Mouse (Mus musculus) splenic B cell, adult 2 months (primary cell): ENCODE results near the gene Ormdl2.
"Not testable (repeated sequence)": the region's sequence is repeated elsewhere in the genome, so short reads cannot be mapped to it uniquely, and the experiment has no call there.

Experiments
- DNase-seq: peaks from one replicate; pipeline ENCODE4 v3.0.0-alpha.2; 2011; ENCODE audit warnings: low read depth, low spot score
- H3K27me3 ChIP-seq: 2 replicates; pipeline ENCODE4 v1.6.1; 2012; ENCODE audit warnings: mild to moderate bottlenecking, low read length, moderate library complexity, mixed read lengths; ENCODE audit not compliant: control insufficient read depth, poor library complexity, insufficient read depth, severe bottlenecking
- H3K36me3 ChIP-seq: 2 replicates; pipeline ENCODE4 v1.6.1; 2012; ENCODE audit warnings: mild to moderate bottlenecking, low read length, moderate library complexity, mixed read lengths; ENCODE audit not compliant: control insufficient read depth, poor library complexity, insufficient read depth, severe bottlenecking

Gene Ormdl2

DNA sequence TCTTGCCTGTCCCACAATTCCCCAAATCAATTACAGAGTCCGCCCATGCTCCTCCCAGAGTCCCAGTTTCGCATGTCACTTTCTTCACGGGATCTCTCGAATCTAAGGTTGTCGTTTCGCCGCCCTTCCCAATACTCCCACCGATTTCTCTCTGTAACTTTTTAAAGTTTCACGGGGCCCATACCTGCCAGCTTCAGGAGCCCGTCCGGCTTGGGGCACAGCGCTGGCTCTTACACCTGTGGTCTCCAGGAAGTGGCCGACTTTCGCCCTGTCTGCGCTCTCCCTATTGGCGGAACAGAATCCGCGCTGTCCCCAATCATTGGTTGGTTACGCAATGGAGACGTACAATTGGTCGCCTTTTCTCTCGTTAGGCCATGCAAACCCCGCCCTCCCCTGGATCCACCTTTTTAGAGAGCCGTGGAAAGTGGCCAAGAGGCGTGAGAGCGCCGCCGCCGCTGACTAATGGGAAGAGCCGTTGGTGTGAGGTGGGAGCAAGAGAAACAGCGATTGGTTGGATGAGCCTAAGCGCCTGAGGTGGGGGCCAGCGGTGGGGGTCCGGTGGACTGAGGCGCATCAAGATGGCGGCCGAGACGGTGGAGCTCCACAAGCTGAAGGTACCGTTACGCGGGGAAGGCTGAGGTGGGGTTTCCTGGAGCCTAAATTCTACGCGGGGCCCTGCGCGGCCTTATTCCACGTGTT lies at the start of gene Ormdl2:
Gene Ormdl2, minus strand, starts transcription at position 288 of the 699 bp plus-strand sequence.
- peak; percentile 99 for DNase-seq
- Histone ChIP-seq H3K36me3 (peaks cover 4% of the 10 kb centered on the region), H3K27me3 (no peaks in the 10 kb centered on the region)

DNA sequence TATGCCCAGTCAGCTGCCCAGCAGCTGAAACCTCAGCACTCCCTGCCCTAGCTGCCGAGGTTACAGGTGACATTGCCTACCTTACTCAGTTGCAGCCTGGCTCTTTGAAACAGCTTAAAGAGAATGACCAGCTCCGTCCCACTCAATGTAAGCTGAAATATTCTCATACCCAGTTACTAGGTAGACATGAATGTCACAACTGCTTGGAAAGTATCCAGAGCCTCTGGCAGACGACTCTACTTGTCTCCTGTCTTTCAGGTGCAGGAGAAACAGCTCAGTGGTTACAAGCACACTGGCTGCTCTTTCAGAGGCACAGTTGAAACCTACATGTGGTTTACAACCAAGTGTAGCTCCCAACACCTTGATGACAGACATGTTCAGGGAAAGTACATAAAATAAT lies 48.9 kb upstream of the Ormdl2 start:
- H3K36me3 ChIP-seq, result peaks cover 14% of the 10 kb centered on the region
- no peaks in the 10 kb centered on the region for H3K27me3 ChIP-seq
- DNase-seq, result no peak

DNA sequence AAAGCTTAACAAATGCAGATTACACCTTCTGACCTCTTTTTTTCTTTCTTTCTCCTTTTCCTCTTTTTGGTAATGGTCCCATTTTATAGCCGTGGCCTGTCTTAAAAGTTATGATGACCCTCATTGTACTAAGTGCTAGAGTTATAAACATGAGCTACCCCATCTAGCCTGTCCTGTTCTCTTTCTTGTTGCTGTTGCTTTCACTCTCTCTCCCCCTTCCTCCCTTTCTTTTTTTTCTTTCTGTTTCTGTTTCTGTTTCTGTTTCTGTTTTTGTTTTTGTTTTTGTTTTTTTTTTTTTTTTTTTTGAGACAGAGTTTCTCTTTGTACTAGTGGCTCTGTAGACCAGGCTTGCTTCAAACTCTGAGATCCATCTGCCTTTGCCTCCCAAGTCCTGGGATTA lies 45.1 kb upstream of the Ormdl2 start:
- H3K27me3 ChIP-seq, result no peaks in the 10 kb centered on the region
- H3K36me3 ChIP-seq, result peaks cover 5% of the 10 kb centered on the region
- no peak for DNase-seq

DNA sequence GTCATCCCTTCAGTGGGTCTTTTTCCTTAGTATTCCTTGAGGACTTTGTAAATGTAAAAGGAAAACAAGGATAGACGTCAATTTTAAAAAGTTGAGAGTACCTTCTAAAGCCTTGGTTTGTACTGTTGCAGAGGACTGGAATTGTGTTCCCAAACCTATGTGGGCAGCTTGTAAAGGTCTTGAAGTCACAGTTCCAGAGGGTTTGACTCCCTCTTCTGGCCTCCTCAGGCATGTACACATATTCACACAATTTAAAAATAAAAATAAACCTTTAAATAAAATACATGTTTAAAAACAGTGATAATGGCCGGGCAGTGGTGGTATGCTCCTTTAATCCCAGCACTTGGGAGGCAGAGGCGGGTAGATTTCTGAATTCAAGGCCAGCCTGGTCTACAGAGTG lies 44.6 kb upstream of the Ormdl2 start:
- H3K36me3 ChIP-seq, result peaks cover 2% of the 10 kb centered on the region
- no peaks in the 10 kb centered on the region for H3K27me3 ChIP-seq
- peak; percentile 57 for DNase-seq

DNA sequence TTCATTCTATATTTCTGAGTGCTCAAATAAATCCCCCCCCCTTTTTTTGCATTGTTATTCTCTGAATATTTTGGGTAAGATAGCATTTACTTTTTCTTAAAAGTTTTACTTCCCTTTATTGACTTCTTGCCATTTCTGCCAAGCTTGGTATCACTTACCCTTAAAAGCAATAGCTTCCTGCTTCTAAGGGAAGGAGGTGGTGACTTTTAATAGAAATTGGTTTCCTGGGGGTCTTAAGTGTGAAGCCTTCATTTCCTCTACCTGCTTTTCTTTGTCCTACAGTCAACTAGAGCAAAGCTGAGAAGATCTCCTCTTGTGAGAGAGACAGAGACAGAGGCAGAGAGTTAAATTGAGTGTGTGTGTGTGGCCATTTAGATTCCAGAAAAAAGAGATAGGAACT lies 39.7 kb upstream of the Ormdl2 start:
- Histone ChIP-seq H3K36me3 (peaks cover 3% of the 10 kb centered on the region; the same call in 1 of the 2 replicates), H3K27me3 (no peaks in the 10 kb centered on the region)
- DNase-seq, result peak; percentile 58

DNA sequence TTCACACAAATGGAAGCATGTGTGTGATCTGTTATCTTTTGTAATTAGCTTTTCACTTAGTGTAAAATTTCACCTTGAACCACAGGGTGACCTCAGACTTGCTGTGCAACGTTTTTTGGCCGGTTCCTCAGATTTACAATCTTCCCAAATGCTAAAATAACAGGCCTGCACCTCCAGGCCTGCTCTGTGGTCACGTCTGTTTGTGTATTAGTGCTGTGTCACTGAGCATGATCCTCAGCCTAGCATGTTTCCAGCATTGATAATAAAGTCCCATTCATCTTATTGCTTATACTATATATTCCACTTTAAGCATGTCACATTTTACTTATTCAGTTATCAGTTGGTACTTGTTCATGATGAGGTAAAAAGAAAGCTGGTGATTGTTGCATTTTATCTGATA lies 28.9 kb upstream of the Ormdl2 start:
- H3K27me3 ChIP-seq, result no peaks in the 10 kb centered on the region

DNA sequence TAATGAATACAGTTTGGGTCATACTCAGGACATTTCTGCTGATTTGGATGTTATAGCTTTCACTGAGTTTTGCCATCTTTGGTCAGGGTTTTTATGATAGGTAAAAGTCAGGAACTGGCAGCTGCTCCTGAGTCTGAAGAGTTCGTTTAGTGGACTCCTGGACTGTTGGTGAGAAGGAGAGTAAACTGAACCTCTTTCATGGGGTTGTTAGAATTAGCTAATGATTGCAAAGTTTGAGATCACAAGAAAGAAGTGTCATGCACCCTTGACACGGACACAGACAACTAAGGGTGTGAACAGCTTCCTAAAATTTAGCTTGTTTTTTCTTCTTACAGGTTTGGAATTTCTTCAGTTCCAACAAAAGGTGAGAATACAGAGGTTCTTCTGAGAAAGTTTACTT lies 27.0 kb upstream of the Ormdl2 start:
- DNase-seq, result no peak
- peaks cover 9% of the 10 kb centered on the region for H3K36me3 ChIP-seq

More for the DNA sequence above, 28.9 kb upstream of the Ormdl2 start:
- no peak for DNase-seq
- peaks cover 11% of the 10 kb centered on the region for H3K36me3 ChIP-seq

DNA sequence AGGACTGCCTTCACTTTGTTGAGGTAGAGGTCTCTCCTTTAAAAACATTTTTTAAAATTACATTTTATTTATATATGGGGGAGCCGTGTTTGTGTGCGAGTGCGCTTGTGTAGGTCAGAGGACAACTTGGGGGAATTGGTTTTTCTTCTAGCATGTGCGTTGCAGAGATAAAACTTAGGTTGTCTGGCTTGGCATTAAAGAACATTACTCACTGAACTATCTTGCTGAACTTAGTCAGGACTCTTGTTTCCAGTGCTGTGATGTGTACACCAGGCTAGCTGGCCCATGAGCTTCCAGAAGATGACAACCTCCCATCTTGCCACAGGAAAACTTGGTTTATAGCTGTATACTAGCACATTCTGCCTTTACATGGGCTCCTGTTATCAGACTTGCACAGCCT lies 25.2 kb upstream of the Ormdl2 start:
- Histone ChIP-seq H3K36me3 (peaks cover 14% of the 10 kb centered on the region), H3K27me3 (no peaks in the 10 kb centered on the region)
- no peak for DNase-seq

More for the DNA sequence above, 27.0 kb upstream of the Ormdl2 start:
- H3K27me3 ChIP-seq, result no peaks in the 10 kb centered on the region

DNA sequence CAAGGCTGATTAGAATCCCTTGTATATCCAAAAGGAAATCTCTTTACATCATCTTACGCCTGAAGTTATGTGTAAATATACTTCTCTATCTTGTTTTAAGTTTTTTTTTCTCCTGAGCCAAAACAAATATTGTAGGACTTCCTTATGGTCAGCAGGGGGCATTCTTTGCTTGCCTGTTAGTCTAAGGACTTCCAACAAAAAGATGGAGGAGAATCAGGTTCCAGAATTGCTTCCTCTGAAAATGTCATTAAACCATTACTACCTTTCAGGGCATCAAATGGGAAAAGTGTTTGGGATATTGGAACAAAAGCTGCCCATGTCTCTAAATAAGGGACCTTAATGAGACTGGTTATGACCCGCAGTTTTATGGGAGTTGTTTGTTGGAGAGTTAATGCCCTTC lies 24.1 kb upstream of the Ormdl2 start:
- H3K27me3 ChIP-seq, result no peaks in the 10 kb centered on the region
- peaks cover 10% of the 10 kb centered on the region for H3K36me3 ChIP-seq
- peak; percentile 66 for DNase-seq

DNA sequence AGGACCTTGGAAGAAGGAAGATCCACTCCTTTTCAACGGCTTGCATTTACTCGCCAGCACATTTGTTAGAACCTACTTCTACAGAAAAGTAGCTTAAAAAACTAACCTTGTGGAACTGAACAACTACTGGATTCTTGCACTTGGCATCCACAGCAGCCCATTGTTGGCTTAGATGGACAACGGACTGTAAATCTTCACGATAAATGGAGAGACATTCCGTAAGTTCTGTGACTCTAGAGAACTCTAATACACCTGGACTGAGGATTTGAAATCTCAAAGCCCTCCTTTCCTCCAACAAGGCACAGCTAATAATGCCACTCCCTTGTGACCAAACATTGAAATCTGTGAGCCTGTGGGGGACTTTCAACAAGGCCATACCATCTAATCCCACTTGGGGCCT lies 21.8 kb upstream of the Ormdl2 start:
- Histone ChIP-seq H3K27me3 (no peaks in the 10 kb centered on the region), H3K36me3 (peaks cover 14% of the 10 kb centered on the region)
- no peak for DNase-seq

DNA sequence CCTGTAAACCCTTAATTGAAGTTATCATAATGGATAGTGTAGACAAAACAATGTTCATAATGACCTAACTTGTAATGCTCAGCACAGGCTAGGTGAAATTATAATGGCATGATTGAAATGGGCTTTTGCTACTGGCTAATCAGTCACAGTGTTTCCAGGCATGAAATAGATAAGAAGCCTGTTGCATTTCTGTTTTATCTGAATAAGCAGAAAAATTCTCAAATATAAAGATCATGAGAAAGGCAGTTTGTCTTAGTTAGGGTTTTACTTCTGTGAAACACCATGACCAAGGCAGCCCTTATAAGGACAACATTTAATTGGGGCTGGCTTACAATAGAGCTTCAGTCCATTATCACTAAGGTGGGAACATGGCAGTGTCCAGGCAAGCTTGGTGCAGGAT lies 19.2 kb upstream of the Ormdl2 start:
- no peak for DNase-seq
- H3K36me3 ChIP-seq, result peaks cover 17% of the 10 kb centered on the region
- no peaks in the 10 kb centered on the region for H3K27me3 ChIP-seq

DNA sequence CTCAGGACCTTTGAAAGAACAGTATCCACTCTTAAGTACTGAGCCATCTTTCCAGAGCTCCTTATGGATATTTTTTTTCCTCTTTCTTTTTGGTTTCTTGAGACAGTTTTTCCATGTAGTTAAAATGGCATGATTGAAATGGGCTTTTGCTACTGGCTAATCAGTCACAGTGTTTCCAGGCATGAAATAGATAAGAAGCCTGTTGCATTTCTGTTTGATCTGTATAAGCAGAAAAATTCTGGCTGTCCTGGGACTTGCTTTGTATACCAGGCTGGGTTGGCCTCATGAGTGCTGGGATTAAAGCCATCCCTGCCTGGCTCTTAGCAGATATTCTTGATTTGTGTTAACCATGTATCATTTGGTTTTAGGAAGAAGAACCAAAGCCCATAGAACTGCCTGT lies 18.0 kb upstream of the Ormdl2 start:
- no peak for DNase-seq
- Histone ChIP-seq H3K36me3 (peaks cover 19% of the 10 kb centered on the region), H3K27me3 (no peaks in the 10 kb centered on the region)

DNA sequence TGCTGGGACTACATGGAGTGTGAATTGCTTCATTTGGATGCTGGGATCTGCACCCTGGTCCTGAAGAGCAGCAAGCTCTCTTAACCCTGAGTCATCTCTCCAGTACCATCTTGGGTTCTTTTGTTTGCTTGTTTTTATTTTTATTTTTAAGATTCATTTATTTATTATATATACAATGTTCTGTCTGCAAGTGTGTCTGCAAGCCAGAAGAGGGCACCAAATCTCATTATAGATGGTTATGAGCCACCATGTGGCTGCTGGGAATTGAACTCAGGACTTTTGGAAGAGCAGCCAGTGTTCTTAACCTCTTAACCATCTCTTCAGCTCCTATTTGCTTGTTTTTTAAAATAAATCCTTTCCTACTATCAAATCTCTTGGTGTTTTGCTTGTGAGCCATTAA lies 16.0 kb upstream of the Ormdl2 start:
- no peak for DNase-seq
- Histone ChIP-seq H3K27me3 (no peaks in the 10 kb centered on the region), H3K36me3 (peaks cover 17% of the 10 kb centered on the region)

DNA sequence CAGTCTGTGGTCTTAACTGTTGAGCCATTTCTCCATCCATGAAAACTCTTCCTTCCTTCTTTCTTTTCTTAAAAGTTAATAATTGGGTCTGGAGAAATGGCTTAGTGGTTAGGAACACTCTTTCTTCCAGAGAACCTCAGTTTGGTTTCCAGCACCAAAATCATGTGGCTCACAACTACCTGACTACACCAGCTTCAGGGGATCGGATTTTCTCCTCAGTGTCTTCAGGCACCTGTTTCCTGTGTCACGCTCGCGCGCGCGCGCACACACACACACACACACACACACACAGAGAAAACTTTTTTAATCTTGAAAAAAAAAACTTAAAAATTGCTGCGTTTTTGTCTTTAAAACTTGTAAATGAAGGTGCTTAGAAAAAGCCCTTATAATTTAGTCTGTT lies 2.4 kb upstream of the Ormdl2 start:
- Histone ChIP-seq H3K27me3 (no peaks in the 10 kb centered on the region), H3K36me3 (no peaks in the 10 kb centered on the region; the same call in none of the 2 replicates)
- DNase-seq, result peak; percentile 17

DNA sequence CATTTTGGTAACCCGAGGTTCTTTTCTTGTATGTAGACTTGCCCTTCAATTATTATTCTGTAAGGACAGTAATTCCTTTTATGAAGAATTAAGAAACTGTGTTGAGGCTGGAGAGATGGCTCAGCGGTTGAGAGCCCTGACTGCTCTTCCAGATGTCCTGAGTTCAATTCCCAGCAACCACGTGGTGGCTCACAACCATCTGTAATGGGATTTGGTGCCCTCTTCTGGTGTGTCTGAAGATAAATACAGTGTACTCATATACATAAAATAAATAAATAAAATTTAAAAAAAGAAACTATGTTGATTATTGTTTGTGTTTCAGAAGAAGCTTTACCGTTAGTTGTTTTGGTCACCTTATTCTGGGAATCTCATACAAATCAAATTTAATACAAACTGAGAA lies 1.6 kb upstream of the Ormdl2 start:
- not testable (repeated sequence) for H3K27me3 ChIP-seq, DNase-seq, H3K36me3 ChIP-seq

DNA sequence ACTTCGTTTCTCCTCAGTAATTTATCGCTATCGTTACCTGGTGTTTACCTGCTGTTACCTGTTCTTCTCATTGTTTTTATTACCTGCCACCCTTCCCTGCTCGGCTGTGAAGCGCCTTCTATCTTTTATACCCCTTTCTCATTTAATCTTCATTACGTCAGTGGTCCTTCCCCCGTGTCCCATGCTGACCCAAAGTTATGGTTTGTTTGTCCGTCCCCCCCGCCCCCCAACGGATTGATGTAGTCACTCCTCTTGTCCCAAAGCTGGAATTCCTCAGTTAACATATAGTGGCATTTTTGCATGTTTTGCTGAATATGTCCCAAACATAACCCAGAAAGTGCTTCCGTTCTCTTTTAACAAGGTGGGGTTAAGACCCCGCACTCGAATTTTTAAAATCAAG lies 690 bp upstream of the Ormdl2 start:
- no peaks in the 10 kb centered on the region for H3K27me3 ChIP-seq
- H3K36me3 ChIP-seq, result no peaks in the 10 kb centered on the region; the same call in none of the 2 replicates
- DNase-seq, result no peak
